Mouse (Mus musculus): ENCODE data around the gene Mmel1.

The Mmel1 gene

DNA sequence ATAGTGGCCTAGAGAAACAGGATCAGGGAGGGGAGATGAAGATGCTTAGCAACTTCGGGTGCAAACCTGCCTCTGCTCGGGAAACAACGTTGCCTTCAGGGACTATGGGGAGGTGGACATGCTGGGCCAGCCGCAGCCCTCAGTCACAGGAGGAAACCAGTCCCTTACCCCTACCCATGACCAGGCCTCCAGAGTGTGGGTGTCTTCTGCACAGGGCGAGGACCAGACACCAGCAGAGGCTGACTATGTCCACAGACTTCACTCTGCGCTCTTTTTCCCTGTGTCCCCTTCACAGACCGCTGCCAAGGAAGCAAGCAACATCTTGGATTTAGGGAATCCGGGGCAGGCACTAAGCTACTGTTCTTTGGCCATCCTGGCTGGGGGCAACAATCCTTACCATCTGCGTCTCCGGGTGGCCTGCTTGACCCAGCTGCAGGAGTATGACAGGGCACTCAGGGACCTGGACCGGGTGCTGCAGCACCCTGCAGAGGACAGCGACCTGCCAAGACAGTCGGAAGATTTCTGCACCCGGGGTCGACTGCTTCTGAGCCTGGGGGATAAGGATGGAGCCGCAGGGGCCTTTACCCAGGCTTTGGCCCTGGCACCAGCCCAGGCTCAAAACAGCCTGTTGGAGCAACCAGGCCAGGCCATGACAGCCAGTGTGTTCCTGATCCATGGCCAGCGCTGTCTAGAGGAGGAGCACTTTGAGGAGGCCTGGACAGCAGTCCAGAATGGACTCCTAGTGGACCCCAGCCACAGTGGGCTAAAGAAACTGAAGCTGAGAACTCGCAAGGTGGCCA is 4.2 kb upstream of the Mmel1 start:
- DNase-seq, result peak in 1 of 2 experiments; percentile 27

DNA sequence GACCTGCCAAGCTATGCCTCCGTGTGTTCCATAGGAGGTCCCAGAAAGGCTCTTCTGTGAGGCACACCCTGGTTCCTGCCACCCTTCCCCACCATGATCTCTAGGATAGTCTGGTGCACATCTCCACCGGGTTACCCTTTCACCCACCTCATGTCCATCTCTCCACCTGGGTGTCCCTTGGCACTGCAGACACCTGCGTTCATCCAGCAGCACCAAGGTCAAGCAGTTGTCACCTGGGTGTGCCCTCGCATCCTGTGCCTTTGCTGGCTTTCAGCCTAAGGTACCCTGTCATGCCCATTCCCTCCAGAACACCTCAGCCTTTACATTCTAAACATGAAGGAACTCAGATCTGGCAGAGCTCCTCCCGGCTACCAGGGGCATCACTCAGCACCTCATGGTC is 3.0 kb upstream of the Mmel1 start:
- DNase-seq, result peak in 1 of 2 experiments; percentile 3

DNA sequence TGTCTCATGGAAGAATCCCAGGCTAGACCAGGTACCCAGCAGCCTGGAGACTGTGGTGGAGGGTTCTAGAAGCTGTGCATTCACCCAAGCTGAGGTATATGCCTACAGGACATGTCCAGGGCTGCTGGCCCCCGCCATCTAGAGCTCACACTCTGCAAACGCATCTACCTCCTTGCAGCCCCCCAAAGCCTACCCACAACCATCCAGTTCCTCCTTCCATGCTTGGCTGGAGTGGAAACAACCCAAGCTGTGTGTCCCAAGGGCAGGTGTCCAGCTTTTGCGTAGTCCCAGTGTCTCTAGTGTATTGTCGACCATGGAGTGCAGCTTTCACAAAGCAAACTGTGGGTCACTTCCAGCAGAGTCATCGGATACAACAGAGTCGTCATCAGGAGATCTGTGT is 2.1 kb upstream of the Mmel1 start:
- peak in 1 of 2 experiments; percentile 1 for DNase-seq

GRCm38 (mm10) chr4:154870721-154871120 is 1.3 kb downstream of the Mmel1 start:
- DNase-seq, result peak in 1 of 2 experiments; percentile 0

DNA sequence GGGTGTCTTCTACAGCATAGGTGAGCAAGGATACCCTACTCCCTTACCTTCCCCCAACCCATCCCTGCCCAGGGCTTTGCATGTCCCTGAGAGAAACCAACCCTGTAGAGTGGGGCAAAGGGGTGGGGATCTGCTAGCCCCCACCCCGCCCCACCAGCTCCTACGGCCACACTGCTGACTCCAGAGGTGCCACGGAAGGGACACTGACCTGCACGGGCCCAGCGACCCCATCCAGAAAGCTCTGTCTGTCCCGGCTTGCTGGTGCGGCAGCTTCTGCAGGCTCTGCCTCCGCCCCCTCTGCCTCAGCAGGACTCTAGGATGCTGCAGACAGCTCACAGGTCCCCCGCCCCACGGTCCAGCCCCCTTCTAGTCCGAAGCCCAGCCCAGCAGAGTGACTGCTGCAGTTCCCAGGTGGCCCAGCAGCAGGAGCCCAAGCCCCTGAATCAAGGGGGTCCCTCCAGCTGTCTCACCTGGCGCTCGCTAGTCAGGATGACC is 2.4 kb downstream of the Mmel1 start:
- DNase-seq, result no peak

- DNase-seq, result no peak
Observed at GRCm38 (mm10) chr4:154873186-154873585, 3.8 kb downstream of the Mmel1 start.

GRCm38 (mm10) chr4:154877864-154878548 is 8.6 kb downstream of the Mmel1 start:
- DNase-seq, result peak; percentile 96

DNA sequence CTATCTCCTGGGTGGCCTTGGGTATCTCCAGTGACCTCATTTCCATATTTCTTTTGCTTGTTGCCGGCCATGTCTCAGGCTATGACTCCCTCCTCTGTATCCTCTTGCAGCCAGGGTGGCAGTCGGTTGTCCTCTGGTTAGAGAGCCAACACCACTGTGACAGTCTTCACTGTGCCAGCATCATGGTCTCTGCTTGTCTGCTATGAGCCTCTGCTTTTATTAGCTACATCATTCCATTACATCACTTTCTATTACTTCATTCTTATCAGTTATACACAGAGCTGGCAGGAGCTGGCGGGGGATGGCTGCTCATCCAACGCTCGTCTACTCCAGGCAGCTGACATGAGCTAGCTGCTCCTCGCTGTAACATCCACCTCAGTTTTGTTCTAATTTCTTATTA is 11.3 kb downstream of the Mmel1 start:
- no peak for DNase-seq

- no peak for DNase-seq
Observed at GRCm38 (mm10) chr4:154882014-154882659, 12.8 kb downstream of the Mmel1 start.

GRCm38 (mm10) chr4:154885416-154885815 is 16.0 kb downstream of the Mmel1 start:
- no peak for DNase-seq

GRCm38 (mm10) chr4:154886876-154887592 is 17.6 kb downstream of the Mmel1 start:
- DNase-seq, result peak; percentile 53 to 68

DNA sequence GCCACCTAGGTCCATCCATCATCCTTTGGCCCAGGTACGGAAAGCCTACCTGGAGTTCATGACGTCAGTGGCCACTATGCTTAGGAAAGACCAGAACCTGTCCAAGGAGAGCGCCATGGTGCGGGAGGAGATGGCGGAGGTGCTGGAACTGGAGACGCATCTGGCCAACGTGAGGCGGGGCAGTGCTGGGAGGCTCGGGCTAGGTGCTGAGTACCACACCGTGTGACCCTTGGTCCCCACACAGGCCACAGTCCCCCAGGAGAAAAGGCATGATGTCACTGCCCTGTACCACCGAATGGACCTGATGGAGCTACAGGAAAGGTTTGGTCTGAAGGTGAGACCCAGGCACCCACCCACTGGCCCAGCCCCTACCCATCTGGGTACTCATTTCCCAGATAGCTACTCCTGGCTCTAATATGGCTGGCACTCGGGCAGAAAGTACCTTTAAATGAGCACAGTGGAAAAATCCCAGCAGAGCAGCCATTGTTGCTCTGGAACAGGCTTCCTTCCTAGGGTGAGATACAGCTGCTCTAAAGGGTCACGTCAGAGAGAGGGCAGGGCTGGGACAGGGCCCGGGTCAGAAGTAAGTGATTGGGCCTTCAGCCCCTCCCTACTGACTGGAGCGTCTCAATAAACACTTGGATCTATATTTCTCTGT is 18.3 kb downstream of the Mmel1 start:
- DNase-seq, result no peak

- no peak for DNase-seq
Observed at GRCm38 (mm10) chr4:154890887-154891286, 21.5 kb downstream of the Mmel1 start.

- peak in 1 of 2 experiments; percentile 9 for DNase-seq
Observed at GRCm38 (mm10) chr4:154895549-154895948, 26.2 kb downstream of the Mmel1 start.

DNA sequence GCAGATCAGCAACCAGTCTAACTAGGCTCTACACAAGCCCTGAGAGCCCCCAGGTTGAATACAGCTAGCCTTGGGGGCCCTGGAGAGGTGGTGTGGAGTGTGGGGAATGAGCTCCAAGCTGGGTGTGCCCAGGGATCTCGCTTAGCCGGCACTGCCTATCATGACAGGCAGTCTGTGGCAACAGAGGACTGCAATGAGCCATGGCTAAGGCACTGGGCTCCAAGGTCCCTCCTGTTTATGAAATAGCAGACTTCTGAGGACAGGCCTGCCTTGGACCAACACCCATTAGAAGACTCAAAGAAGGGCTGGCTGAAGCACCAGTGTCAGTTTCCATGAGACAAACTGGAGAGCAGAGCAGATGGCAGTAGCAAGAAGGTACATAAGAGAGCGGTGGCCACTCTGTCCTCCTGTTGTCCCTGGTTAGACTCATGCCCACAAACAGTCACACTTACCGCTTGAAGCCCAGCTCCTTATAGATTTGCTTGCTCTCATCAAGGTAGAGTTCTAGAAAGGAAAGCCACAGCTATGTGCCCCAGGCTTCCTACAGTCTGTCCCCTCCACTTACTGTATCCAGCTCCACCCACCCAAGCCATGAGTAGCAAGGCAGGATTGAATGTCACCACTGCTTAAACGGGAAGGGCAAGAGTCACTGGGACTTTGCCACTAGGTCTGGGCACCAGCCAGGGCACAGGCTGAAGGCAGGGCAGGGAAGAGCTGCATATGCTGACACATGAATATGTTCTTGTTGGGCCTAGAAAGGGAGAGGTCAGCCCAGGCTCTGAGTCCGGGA is 28.5 kb downstream of the Mmel1 start:
- peak; percentile 30 to 36 for DNase-seq

- DNase-seq, result peak; percentile 77 to 84
Observed at GRCm38 (mm10) chr4:154898506-154899446, 29.4 kb downstream of the Mmel1 start, which contains the start of gene Fam213b. Gene Fam213b (minus strand): TSS chr4:154899135.

DNA sequence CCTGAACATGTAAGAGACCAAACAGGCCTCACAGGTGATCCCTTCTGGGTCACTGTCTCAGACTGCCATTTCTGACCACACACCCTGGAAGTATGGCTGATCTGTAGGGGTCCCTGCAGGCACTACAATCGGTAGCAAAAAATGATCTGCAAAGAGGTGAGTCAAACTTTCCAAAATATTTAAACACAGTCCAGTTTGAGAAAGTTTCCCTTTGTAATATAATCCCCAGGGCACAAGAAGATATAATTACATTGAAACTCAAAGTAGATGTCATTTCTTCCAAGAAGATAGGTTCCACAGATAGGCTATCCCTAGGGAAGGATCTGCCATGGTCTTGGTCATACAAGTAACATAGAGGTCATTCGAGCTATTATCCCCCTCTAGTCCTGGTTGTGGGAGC is 33.0 kb downstream of the Mmel1 start:
- DNase-seq, result no peak

DNA sequence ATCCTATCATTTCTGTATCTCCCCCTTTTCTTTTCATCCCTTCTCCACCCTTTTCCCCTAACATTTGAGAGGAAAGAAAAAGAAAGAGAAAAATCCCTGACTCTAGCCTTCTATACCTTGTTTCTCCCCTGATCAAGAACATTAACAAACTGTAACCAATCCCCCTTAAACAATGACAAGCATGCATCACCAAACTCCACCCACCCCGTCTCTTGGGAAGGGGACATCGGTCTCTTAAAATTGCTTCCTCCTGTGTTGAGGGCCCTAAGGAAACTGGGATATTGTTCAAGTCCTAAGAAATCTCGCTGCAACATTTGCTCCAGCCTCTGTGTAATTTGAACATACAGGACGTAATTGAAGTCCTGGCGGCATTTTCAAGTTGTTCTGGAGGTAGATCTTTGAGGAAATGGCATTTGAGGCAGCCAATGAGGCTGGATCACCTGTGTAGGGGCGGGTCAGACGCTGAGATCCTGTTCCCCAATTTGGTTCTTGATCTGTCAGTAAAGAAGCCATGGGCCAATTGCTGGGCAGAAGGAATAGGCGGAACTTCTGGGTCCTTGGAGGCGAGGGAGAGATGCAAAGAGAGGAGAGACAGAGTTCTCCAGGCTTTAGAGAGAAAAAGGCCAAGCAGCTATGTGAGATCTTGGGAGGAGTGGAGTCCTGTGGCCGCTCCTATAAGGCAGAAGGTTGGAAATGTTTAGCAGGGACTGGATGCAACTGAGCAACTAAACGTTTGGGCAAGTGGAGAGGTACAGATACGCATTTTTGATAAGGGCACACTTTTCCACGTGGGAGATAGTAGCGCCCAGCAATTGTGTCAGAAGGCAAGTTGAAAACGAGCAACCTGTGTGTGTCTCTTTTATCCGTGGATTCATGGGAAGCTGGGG is 35.0 kb downstream of the Mmel1 start:
- DNase-seq, result peak; percentile 82 to 87

GRCm38 (mm10) chr4:154907833-154908232 is 38.4 kb downstream of the Mmel1 start:
- DNase-seq, result peak; percentile 74 to 76
